Mouse (Mus musculus) liver, adult 2 months (tissue): ENCODE data around the gene Arid5b.

Experiments used
- CTCF ChIP-seq: fragments of 200-500 bp; IDR thresholded peaks from 2 replicates; pipeline ENCODE4 v1.5.1; 2011; ENCODE audit warnings: low read depth, low read length, control low read depth
- POLR2A ChIP-seq: fragments of 200-500 bp; IDR thresholded peaks from 2 replicates; pipeline ENCODE4 v1.6.1; 2011; ENCODE audit warnings: low read length, control low read depth; ENCODE audit not compliant: insufficient read depth; ENCODE audit errors: extremely low read depth

- TF ChIP-seq CTCF = no peak
- TF ChIP-seq POLR2A = no peak
Measured at GRCm38 (mm10) chr10:68281076-68281774, 2.7 kb upstream of the Arid5b start.
